Mouse (Mus musculus): ENCODE measurements at regions not wholly inside any gene's neighbourhood (a gene's known extent, or its start where the extent isn't known, plus 50 kb on each side); places are given as distances from the start of the nearest gene placed in this dataset.

GRCm38 (mm10) chr2:117928062-117928461, 183.6 kb upstream of the Thbs1 start:
- TF ChIP-seq MAFK (IDR thresholded peaks at IDR 0.05; ENCODE audit: insufficient read depth, low read depth, low read length) (no peak), HCFC1 (IDR thresholded peaks at IDR 0.05; ENCODE audit: borderline replicate concordance, insufficient read depth, low read length) (no peak)
